Mouse (Mus musculus) megakaryocyte, embryonic 14.5 days (primary cell): ENCODE measurements around the gene Dcakd.

Experiments
- FLI1 ChIP-seq: IDR thresholded peaks from 2 replicates; pipeline ENCODE4 v1.6.1; 2012; ENCODE audit warnings: low read length, inconsistent platforms, mixed read lengths
- GATA1 ChIP-seq: IDR thresholded peaks from 3 replicates; pipeline ENCODE4 v1.6.1; 2012; ENCODE audit warnings: mixed read lengths, low read length, inconsistent platforms, borderline replicate concordance

DNA sequence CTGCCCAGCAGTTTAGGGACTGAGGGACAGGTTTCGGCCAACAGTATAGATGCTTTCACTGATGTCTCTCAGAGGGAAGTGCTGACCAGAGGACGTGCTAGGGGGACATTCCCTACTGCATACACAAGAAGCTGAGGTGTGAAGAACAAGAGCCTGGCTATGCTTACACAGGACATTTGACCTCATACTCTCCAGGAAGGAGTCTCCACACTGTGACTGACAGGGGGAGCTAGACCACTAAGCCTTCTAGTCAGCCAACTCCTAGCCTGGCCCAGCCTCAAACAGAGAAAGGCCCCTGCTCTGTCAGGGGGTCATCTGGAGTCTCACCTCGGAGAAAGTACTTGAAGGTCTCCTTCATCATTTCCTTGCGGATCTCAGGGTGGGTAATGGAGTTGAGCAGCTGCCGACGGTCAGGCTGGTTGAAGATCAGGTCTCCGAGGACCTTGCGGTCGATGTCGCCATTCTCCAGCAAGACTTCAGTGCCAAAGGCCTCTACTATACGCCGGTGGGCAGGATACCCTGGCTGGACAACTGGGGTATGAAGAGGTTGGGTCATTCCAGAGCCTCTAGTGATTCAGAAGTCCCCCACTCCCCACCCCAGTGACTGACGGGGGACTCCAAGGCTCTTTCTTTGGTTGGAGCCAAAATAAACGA lies 28.7 kb downstream of the Dcakd start:
- TF ChIP-seq GATA1 = no peak
- no peak for TF ChIP-seq FLI1
